Mouse (Mus musculus): ENCODE data around the gene Tmem236.

Tmem236 gene

DNA sequence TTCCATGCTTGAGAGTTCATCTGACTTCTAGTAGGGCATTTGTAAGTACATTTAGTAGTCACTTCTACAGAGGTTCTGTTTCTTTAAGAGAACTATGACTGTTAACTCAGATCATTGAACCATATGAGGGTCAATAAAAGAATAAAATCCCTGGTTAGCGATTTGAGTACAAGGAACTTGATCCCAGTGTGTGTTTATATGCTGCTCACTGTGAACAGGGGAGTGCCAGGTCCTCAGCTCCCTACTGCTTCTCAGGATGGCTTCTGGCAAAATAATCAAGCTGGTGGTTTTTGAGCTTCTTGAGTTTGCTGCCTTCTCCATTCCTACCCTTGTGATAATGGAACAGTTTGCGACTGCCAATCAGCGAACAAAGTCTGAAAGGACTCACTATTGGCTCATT, at the start of gene Tmem236:
TSS of gene Tmem236 (plus strand) at position 190 of the 400 bp plus-strand sequence.
- no peak for DNase-seq (ENCODE audit: low read depth, low spot score)

DNA sequence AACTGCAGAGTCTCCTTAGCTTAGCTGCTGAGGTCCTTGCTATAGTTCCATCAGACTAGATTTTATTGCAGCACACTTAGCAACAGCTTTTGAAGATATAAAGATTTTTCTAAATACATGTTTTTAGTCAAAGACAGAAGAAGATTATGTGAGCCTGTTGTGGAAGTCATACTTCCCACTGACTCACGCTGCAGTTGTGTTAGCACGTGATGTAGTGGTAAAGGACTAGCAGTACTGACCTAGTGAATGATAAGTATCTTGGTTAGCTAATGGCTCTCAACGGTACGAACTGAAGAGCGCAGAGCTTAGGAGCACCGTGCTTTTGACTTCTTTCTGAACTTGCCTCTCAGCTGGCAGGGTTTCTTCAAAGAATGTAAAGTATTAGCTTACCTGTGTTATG, 47.9 kb upstream of the Tmem236 start:
- no peak for DNase-seq (ENCODE audit: low read depth, low spot score)

DNA sequence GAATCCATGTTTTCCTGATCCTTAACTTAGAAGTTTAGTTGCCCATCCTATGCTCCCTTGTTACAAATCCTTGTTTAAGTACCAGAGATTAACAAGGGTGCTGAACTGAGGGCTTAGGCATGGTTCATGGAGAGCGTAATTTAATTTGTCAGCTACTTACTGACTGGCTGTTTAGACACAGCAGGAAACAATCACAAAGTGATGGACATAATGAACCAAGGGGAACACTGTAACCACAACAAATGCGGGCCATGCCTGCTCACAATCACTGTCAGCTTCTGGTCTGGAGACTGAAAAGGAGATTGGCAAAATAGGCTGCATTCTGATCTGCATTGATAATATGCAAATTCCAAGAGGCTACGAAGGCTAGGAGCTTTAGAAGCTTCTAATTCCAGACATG, 46.7 kb upstream of the Tmem236 start:
- DNase-seq (ENCODE audit: low read depth, low spot score) = no peak

DNA sequence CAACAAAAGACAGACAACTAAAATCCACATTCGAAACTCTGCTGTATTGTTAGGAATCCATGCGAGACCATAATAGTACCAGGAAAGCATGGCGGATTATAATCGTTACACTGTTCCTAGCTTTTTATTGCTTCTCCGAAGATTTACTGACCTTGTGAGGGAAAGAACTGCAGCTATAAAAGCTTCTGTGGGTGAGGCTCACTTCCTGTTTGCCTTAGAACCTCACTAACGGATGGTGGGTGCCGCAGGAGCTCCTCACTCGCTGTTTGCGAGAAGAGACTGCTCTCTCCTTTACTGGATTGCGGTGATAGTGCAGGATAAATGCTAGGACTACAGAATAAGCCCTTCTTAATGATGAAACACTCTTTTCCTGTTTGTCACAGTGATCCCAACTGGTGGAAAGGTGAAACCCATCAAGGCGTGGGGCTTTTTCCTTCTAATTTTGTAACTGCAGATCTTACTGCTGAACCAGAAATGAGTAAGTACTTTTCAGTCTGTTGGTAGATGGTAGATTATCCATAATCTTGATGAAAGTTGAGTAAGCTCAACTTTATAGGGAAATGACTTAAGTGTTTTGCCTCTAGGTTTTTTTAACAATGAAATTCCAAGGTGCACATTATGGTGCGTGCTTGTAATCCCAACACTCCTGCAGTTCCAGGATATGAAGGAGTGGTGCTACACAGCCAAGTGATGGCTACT, 43.5 kb upstream of the Tmem236 start:
- no peak for DNase-seq (ENCODE audit: low read depth, low spot score)

DNA sequence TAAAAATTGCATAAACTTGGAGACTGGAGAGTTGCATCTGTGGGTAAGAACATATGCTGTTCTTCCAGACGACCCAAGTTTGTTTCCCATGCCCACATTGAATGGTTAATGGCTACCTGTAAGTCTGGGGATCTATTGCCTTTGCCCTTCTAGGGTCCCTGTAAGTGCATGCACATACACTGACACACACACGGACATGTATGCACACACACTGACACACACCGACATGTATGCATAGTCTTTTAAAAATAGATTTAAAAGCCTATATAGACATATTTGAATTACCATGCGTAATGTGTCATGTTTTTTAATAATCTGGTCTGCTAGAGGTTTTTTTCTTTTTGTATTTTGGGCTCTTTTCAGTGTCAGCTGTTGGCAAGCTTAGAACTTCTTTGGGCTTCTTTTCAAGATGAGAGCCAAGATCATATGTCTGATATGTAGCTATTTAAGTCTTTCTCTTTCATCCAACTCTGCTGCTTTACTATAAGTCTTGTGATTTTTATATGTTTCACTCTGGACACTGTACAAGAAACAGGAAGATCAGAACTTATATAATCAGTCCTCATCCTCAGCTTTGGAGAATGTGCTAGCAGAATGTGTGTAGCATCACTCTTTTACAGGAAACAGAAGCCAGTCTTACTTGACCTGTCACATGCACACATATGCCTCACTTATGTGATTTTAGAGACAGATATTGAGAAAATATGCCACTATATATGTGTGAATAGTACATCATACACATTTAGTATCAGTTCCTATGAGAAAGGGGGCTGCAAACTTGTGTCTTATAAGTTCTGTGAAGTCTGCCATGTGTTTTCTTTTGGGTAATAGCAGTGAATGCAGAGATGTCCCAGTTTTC, 41.6 kb upstream of the Tmem236 start:
- no peak for DNase-seq (ENCODE audit: low read depth, low spot score)

DNA sequence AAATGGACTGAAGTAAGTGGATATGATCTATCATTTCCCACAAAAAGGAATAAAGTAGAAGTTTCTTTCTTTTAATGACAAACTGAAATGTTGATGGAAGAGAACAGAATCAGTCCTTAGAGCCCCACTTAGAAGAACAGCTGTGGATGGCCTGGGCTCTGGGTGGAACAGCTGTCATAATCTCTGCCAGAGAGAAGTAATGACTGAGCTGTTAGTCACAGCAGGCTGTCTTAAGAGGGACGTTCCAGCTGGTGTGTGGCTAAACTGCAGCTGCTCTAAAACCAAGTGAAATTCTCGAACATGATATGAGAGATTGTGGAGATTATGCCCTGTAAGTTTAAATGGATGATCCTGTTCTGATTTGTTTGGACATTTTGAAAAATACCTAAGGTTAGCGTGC, 37.4 kb upstream of the Tmem236 start:
- DNase-seq (ENCODE audit: low read depth, low spot score) = no peak

DNA sequence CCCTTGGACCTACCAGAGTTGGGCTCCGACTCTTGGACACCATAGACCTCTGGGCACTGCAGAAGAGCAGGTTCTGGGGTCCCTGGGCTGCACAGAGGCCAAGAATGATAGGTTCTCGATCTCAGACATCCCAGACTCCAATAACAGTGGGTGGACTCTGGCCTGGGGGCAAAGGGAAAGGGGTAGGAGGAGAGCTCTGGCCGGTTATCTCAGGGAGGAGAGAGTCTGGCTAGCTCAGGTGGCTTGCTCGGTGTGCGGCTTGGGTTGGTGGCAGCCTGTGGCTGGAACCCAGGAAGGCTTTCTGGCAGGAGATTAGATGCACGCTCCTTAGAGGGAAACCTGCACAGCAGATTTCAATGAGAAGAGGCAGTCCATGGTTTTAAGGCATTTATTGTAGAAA, 34.7 kb upstream of the Tmem236 start:
- no peak for DNase-seq (ENCODE audit: low read depth, low spot score)

DNA sequence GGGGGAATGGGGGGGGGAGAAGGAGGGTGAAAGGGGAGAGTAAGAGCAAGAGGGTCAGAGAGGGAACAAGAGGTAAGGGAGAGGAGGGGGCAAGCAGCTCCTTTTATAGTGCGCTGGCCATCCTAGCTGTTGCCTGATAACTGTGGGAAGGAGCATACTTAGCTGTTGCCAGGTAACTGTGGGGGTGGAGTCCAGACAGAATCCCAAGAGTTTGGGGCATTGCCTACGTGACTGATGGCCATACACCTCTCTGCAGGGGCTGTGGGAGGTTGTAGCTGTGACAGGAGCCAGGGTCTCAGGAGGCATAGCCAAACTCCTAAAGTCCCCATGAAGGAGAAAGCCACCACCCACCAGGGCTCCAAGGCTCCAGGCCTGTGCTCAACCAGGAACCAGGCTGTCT, 34.3 kb upstream of the Tmem236 start:
- no peak for DNase-seq (ENCODE audit: low read depth, low spot score)

DNA sequence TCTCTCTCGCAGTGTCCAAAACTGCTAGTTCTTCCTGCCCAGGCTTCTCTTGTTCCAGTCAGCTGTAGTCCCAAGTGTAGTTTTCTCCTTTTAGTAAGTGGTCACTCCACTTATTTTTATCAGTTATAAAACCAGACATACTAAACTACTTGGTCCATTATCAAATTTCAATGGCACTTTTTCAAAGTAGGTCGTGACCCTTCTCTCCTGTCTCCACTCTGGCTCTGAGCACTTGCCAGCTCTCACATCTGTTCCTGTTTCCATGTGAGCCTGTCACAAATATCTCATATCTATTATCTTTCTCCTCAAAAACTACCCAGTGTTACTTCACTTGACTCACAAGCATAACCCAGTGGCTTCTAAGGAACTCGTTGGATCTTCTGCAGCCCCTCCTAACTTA, 29.0 kb upstream of the Tmem236 start:
- no peak for DNase-seq (ENCODE audit: low read depth, low spot score)

DNA sequence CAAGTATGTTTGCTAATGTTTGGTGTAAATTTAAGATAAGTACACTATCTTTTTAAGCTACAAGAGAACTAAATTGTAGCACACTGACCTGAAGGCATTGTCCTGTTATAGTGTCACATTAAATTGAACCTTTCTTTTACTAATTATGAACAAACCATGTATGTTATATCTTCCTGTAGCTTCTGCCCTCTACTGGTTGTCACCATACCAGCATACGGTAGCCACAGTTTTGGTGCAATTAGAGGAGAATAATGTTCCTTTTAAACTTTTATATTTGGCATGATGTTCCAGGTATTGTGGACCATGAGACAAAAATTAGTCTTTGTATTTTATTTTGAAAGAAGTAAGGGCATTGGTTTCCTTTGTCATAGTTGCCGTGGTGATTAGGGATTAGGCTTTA, 27.4 kb upstream of the Tmem236 start:
- no peak for DNase-seq (ENCODE audit: low read depth, low spot score)

DNA sequence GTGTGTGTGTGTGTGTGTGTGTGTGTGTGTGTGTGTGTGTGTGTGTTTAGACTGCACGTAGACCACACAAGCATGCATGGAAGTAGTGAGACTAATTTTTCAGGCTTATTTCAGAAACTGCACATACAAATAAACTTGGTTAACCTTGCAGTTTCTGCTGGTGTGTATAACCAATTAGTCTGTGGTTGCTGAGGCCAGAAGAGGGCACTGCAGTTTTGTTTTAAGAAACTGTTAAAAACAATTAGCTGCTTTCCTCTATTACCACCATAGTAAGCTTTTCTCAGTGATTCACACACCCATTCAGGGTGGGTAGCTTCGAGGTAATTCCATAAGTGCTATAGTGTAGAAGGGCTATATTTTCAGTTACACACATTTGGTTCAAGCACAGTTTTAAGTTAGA, 23.5 kb upstream of the Tmem236 start:
- DNase-seq (ENCODE audit: low read depth, low spot score) = no peak

DNA sequence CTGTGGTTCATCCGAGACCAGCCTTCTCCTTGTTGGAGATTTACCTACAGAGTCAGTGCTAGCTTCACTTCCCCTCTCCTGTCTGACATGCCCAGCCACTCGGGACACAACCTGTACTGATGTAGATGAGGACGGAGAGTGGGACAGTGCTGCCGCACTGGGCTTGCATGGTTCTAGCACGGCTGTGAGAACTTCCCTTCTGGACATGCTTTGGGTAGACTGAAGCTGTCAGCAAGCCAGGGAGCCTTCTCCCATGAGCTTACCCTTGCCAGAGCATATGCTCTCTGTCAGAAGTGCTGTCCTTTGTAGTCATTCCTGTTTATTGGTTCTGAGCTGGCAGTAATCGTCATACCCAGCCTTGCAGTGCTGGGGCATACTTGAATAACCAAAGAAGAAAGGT, 22.5 kb upstream of the Tmem236 start:
- DNase-seq (ENCODE audit: low read depth, low spot score) = no peak

DNA sequence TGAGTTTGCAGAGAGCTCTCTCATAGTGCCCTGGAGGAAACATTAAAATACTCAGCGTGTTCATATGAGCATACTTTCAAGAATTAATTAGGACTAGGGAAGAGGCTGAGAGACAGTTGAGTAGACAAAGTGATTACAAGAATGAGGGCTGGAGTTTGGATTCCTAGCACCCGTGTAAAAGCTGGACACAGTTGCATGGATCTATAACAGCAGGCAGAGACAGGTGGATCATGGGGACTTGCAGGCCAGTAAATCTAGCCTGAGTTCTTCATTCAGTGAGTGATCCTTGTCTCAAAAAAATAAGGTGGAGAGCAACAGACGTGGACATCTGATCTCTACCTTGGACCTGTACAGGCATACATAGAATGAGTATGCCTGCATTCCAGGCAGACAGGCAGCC, 15.3 kb upstream of the Tmem236 start:
- no peak for DNase-seq (ENCODE audit: low read depth, low spot score)

DNA sequence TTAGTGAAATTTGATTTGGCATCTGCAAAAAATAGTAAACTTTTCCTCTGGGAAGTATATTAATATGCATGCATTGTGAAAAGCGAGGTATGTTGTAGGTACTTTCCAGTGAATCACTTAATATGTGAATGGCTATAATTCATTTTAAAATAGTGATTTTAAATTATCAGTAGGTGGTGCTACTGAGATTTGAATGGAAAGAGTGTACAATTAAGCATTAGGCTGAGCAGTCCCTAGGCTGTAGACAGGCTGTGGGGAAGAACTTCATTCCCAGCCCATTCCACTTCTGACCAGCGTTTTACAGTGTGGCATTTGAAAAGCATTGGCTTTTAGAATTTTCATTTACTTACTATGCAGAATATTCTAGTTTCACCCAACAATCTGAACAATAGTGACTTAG, 14.6 kb upstream of the Tmem236 start:
- DNase-seq (ENCODE audit: low read depth, low spot score) = no peak

DNA sequence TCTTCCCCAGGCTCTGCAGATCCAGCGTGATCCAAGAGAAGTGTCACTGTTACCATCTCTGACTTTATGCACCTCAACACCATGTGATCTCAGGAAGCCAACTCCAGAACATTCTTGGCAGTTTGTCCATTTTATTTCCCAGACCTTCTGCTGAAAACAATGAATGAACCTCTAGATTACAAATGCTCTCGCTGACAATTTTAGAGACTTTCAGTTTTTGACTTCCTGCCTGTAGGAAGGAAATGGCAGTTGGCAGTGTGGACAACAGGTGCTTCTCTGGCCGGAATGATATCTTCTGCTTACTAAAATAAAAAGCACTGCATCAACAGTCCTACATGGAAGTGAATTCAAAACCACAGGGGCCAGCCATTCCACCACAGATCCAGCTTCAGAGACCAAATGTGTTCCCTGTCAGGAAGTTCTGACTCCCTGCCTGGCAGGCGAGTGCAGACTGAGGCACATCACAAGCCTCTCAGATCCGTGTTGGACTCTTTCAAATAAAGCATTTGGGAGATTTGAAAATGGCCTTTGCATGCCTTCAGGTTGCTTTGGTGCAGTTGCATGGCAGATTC, 9.8 kb upstream of the Tmem236 start:
- DNase-seq (ENCODE audit: low read depth, low spot score) = no peak

DNA sequence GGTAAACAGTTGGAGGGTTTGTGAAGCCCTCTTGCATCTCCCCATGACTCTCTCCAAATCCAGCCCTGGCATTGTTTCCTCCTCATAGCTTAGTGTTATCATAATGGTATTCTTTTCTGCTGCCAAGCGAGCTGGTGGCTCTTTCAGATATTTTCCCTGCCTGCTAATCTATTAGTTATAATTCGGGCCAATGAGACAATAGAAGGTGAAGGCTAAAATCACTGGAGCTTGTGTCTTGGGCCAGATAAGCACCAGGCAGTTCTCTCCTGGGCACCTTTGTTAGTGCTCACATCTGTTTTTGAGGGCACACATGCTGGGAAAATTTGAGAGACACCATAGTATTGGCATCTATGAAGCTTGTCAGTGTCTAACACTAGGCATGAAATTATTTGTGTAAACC, 9.3 kb upstream of the Tmem236 start:
- DNase-seq (ENCODE audit: low read depth, low spot score) = no peak

DNA sequence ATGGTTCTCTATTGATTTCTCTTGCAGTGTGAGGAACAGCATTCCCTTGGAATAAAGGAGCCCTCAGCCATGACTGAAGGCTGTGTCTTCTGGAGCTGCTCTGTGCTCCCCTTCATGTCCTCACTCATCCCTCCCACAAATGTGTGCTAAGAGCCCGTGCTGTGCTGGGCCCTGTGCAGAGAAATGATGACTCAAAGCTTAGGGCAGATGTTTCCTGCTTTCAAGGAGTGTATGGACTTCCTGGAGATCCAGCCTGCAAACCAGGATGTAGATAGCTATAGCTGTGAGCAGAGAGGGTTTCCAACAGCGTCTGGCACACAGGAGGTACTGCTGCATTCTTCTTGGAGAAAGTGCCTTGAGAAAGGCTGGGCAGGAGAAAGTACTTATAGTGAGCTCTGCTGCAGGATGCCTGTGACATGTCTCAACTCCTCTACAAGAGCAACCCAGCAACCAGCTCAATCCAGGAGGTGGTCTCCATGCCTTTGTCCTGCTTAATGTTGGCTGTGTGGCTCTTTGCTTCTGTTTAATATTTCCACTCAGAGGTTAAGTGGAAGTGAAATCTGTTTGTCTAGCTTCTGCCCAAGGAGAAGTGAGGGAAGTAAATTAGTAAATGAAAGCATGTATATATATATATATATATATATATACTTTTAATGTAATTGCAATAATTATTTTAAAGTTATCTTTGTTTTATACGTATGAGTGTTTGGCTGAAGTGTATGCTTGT, 8.5 kb upstream of the Tmem236 start:
- DNase-seq (ENCODE audit: low read depth, low spot score) = no peak

DNA sequence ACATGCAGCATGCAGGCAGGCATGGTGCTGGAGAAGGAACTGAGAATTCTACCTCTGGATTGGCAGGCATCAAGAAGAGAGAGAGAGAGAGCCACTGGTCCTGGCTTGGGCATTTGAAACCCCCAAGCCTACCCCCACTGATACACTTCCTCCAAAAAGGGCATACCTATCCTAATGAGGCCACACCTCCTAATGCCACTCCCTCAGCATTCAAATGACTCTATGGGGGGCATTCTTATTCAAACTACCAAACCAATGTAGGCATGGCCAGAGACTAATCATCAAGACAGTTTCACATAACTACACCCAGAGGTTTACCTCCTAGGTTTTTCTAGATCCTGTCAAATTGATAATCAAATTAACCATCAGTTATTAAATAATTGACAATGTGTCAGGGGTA, 6.6 kb upstream of the Tmem236 start:
- no peak for DNase-seq (ENCODE audit: low read depth, low spot score)

DNA sequence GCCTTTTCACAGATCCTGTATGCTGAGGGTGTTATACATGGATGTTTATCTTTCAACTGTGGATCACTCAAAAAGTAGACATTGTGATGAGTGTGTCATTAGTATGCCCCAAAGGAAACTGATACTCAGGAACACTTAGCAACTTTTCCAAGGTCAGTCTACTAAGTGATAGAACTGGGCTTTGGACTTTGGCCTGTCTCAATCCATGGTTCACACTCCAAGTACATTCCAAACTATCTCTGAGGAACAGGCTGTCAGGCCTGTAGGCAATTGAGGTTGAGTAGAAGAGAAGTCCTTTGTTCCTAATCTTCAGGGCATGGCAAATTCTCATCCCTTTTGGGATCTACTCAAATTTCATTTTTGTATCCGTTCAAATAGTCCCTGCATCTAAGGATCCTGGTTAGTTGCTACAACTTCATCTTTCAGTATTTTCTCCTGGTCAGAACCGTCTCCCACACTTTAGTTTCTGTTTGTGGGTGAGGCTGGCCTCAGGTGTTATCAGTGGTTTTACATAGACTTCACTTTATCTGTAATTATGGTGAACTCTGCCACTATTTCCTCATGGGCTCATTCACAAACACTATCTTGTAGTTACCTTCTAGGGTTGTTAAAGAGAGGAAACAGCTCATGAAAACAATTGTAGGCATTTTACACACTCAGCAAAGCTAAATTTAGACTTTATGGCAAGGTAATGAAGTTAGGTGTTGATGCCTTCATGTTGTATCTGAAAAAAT, 2.3 kb downstream of the Tmem236 start:
- DNase-seq (ENCODE audit: low read depth, low spot score) = no peak

DNA sequence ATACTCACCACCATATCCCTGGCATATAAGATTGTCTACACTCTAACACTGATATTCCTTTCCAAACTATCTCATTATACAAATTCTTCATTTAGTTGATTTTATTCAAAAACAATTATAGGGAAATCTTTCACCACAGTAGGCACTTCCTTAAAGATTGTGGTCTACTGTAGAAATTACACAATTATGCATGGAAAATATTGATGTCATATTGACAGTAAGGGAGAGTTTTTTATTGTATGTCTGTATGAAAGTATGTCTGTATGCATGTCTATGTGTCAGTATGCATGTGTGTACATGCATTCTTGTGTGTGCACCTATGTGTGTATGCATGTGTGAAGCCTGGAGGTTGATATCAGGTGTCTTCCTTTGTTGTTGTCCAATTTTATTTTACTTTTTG, 10.1 kb downstream of the Tmem236 start:
- DNase-seq (ENCODE audit: low read depth, low spot score) = no peak

DNA sequence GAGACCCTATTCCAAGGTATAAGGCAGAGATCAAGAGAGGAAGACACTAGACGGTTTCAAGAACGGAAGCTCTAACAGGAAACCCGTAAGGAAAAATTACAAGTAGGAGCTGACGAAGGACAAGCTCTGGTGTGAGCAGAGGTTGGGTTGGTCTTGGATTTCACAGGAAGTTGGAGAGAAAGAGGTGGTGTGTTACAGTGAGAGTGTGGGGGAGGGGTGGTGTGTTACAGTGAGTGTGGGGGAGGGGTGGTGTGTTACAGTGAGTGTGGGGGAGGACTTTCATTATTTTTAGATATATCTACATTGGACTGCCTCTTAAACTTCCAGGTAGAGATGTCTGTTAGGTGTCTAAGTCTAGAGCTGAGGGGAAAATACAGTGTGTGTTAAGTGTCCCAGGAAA, 16.4 kb downstream of the Tmem236 start:
- DNase-seq (ENCODE audit: low read depth, low spot score) = no peak

DNA sequence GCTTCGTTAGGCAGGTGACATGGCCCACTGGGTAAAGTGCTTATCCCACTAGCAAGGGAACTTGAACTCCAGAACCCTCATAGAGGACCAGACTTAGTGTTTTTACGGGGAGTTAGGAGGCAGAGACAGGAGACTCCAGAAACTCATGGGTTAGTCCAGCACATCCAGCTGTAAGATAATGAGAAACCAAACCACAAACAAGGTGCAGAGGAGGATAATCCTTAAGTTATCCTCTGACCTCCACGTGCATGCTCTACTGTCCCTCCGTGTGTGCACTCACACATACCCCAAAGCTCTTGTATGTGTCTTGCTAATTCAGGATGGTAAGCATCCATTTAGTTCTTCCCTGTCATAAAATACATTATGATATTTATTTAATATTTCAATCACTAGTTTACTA, 17.3 kb downstream of the Tmem236 start:
- no peak for DNase-seq (ENCODE audit: low read depth, low spot score)
